Mouse (Mus musculus): Measurements from ENCODE around the gene Appbp2. TPM values are rescaled to one million over a fixed set of nuclear protein-coding genes. Genes with fewer than 3 reads are reported as not detected.

Gene Appbp2
- total RNA-seq (2021): 10 to 100 TPM; 50.4 to 50.5 TPM
- long read RNA-seq, experiment 1, full-length matches to known transcripts: 68 of 74 reads
- long read RNA-seq, experiment 1, partial matches to known transcripts: 2 of 74 reads
- long read RNA-seq, experiment 1, other reads (novel, unspliced or antisense): 4 of 74 reads
- long read RNA-seq, experiment 2, full-length matches to known transcripts: 4 of 7 reads
- long read RNA-seq, experiment 2, partial matches to known transcripts: 1 of 7 reads
- long read RNA-seq, experiment 2, other reads (novel, unspliced or antisense): 2 of 7 reads

GRCm38 (mm10) chr11:85234990-85235841 lies at the start of gene Appbp2:
Gene Appbp2 (minus strand): TSS chr11:85235130.
- DNase-seq: peak; percentile 93 to 94

- no peak for DNase-seq
Measured at GRCm38 (mm10) chr11:85281219-85281878, 46.4 kb upstream of the Appbp2 start.

GRCm38 (mm10) chr11:85278175-85278574 lies 43.2 kb upstream of the Appbp2 start:
- DNase-seq: no peak

GRCm38 (mm10) chr11:85277609-85278008 lies 42.7 kb upstream of the Appbp2 start:
- DNase-seq: no peak

- DNase-seq: no peak
Measured at GRCm38 (mm10) chr11:85275151-85275550, 40.2 kb upstream of the Appbp2 start.

GRCm38 (mm10) chr11:85273299-85273698 lies 38.4 kb upstream of the Appbp2 start:
- DNase-seq: no peak

- DNase-seq: peak; percentile 44 to 67
Measured at GRCm38 (mm10) chr11:85270631-85271030, 35.7 kb upstream of the Appbp2 start.

GRCm38 (mm10) chr11:85267393-85267792 lies 32.5 kb upstream of the Appbp2 start:
- DNase-seq: no peak

- DNase-seq: no peak
Measured at GRCm38 (mm10) chr11:85264635-85265034, 29.7 kb upstream of the Appbp2 start.

GRCm38 (mm10) chr11:85261192-85261591 lies 26.3 kb upstream of the Appbp2 start:
- peak; percentile 82 to 83 for DNase-seq

GRCm38 (mm10) chr11:85258966-85259365 lies 24.0 kb upstream of the Appbp2 start:
- peak; percentile 76 to 77 for DNase-seq

GRCm38 (mm10) chr11:85255471-85256027 lies 20.6 kb upstream of the Appbp2 start:
- DNase-seq: no peak

- DNase-seq: peak in 1 of 2 experiments; percentile 11
Measured at GRCm38 (mm10) chr11:85253641-85254040, 18.7 kb upstream of the Appbp2 start.

- peak in 1 of 2 experiments; percentile 50 for DNase-seq
Measured at GRCm38 (mm10) chr11:85253006-85253405, 18.1 kb upstream of the Appbp2 start.

- DNase-seq: no peak
Measured at GRCm38 (mm10) chr11:85251955-85252354, 17.0 kb upstream of the Appbp2 start.

- peak in 1 of 2 experiments; percentile 7 for DNase-seq
Measured at GRCm38 (mm10) chr11:85250467-85250866, 15.5 kb upstream of the Appbp2 start.

GRCm38 (mm10) chr11:85249338-85249737 lies 14.4 kb upstream of the Appbp2 start:
- no peak for DNase-seq

GRCm38 (mm10) chr11:85248151-85248550 lies 13.2 kb upstream of the Appbp2 start:
- DNase-seq: no peak

- DNase-seq: no peak
Measured at GRCm38 (mm10) chr11:85241226-85241625, 6.3 kb upstream of the Appbp2 start.

GRCm38 (mm10) chr11:85240211-85240610 lies 5.3 kb upstream of the Appbp2 start:
- DNase-seq: no peak

- peak; percentile 88 to 92 for DNase-seq
Measured at GRCm38 (mm10) chr11:85234363-85234989, 454 bp downstream of the Appbp2 start.

- DNase-seq: no peak
Measured at GRCm38 (mm10) chr11:85233676-85234210, 1.2 kb downstream of the Appbp2 start.

Measured in adrenal gland, postnatal 36 days (tissue).